Mouse (Mus musculus): Measurements from ENCODE around the gene Prpf6. TPM values are rescaled to one million over a fixed set of nuclear protein-coding genes. Genes with fewer than 3 reads are reported as not detected.

Prpf6 gene
- polyA plus RNA-seq, 1 experiment from 2014 or later, result 57.3 TPM

DNA sequence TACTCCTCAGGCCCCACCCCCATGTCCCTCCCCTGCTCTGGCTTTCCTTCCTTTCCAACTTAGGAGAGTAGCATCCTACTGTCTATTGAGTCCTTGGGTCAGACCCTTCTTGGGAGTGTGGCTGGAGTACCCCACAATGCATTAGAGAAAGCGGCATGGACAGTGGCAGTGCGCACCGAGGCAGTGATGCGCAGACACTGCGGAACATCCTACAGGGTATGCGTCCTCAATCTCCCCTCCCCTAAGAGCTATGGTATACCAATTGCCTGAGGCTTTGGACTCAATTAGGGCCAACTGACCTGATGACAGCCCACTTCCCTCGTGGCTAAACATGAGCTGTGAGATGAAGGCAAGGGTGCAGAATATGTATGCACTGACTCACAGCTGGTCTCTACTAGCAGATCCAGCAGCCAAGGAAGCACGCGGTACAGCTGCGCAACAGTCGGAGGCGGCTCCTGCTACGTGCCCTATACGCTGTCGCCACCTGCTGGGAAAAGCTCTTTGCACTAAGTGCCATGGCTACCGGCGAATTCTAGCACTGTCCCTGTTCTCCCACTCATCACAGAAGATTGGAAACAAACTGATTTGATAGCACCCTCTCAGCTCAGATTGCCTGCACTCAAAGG is 67.4 kb downstream of the Prpf6 start:
- no peaks in the 10 kb centered on the region for H3K4me1 ChIP-seq (ENCODE audit: control insufficient read depth, insufficient read depth, low read depth, low read length)
- H3K27me3 ChIP-seq (replicated peaks; ENCODE audit: control insufficient read depth, insufficient read depth, low read length), result no peaks in the 10 kb centered on the region
- peaks cover 18% of the 10 kb centered on the region for H3K36me3 ChIP-seq (ENCODE audit: control insufficient read depth, insufficient read depth, low read length)
- H3K9ac ChIP-seq (ENCODE audit: low read depth, low read length), result no peak overlapping the region
- peak; percentile 29; the same call in 1 of the 2 replicates for ATAC-seq
- no peak overlapping the region for H3K27ac ChIP-seq (ENCODE audit: low read depth, low read length)
- 42% methylated on average over 17 of the region's 17 CpGs for WGBS
- H3K4me3 ChIP-seq (ENCODE audit: low read length), result no peak overlapping the region
- H3K4me2 ChIP-seq (ENCODE audit: low read length), result no peak overlapping the region
- no peaks in the 10 kb centered on the region for H3K9me3 ChIP-seq (ENCODE audit: control insufficient read depth, low read length)

DNA sequence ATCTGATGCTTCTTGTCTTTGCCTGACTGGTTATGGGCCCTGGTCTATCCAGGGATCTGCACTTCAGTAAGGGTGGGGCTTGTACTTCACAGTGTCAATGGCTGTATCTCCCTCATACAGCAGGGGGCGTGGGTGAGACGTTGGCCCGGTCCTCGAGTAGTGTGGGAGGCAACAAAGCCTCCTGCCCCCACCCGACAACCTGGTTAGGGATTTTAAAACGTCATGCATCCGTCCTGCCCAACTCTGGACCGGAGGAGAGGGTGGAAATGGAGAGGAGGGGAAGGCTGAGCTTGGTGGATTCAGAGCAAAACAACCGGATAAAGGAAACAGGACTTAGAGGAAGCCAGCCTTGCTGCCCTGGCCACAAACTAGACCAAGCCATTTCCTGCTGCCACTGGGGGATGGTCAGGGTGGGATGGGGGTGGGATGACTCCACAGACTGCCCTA is 68.0 kb downstream of the Prpf6 start:
- Histone ChIP-seq H3K36me3 (ENCODE audit: control insufficient read depth, insufficient read depth, low read length) (peaks cover 17% of the 10 kb centered on the region), H3K4me2 (ENCODE audit: low read length) (no peak overlapping the region), H3K27ac (ENCODE audit: low read depth, low read length) (no peak overlapping the region), H3K9ac (ENCODE audit: low read depth, low read length) (no peak overlapping the region), H3K27me3 (replicated peaks; ENCODE audit: control insufficient read depth, insufficient read depth, low read length) (no peaks in the 10 kb centered on the region), H3K9me3 (ENCODE audit: control insufficient read depth, low read length) (no peaks in the 10 kb centered on the region), H3K4me1 (ENCODE audit: control insufficient read depth, insufficient read depth, low read depth, low read length) (no peaks in the 10 kb centered on the region), H3K4me3 (ENCODE audit: low read length) (no peak overlapping the region)
- WGBS, result 10% methylated on average over 9 of the region's 9 CpGs
- ATAC-seq, result peak; percentile 79

- Histone ChIP-seq H3K27ac (ENCODE audit: low read depth, low read length) (no peak overlapping the region), H3K9ac (ENCODE audit: low read depth, low read length) (no peak overlapping the region), H3K36me3 (ENCODE audit: control insufficient read depth, insufficient read depth, low read length) (no peaks in the 10 kb centered on the region), H3K4me1 (ENCODE audit: control insufficient read depth, insufficient read depth, low read depth, low read length) (no peaks in the 10 kb centered on the region), H3K4me2 (ENCODE audit: low read length) (no peak overlapping the region), H3K9me3 (ENCODE audit: control insufficient read depth, low read length) (no peaks in the 10 kb centered on the region), H3K4me3 (ENCODE audit: low read length) (no peak overlapping the region), H3K27me3 (replicated peaks; ENCODE audit: control insufficient read depth, insufficient read depth, low read length) (no peaks in the 10 kb centered on the region; the same call in 1 of the 2 replicates)
- WGBS, result 82% methylated on average over 3 of the region's 3 CpGs
- ATAC-seq, result 0 out of 2 replicates have a peak, but pooled peaks have one; percentile 15
Observed at GRCm38 (mm10) chr2:181662620-181663297, 71.1 kb downstream of the Prpf6 start.

DNA sequence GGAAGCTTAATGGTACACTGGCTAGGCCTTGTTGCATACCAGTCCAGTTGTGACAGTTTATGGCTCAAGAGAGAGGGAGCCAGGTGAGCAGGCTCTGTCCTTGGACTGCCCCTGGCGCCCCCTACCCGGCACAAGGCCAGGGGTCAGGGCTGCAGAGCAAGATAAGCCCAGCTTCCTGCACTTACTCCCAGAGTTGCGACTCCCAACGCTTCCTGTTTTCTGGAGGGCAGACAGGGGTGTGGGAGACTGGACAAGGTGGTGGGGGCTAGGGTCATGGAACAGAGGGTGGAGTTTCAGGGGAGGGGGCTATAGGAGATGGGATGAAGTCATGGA is 71.6 kb downstream of the Prpf6 start:
- 40% methylated on average over 4 of the region's 4 CpGs for WGBS
- no peak for ATAC-seq

GRCm38 (mm10) chr2:181670285-181670912 is 78.7 kb downstream of the Prpf6 start:
- H3K4me3 ChIP-seq (ENCODE audit: low read length), result peak overlapping the region; percentile 46
- H3K4me1 ChIP-seq (ENCODE audit: control insufficient read depth, insufficient read depth, low read depth, low read length), result peaks cover 13% of the 10 kb centered on the region
- peak overlapping the region; percentile 66 for H3K4me2 ChIP-seq (ENCODE audit: low read length)
- WGBS, result 2% methylated on average over 56 of the region's 56 CpGs
- no peaks in the 10 kb centered on the region for H3K9me3 ChIP-seq (ENCODE audit: control insufficient read depth, low read length)
- H3K36me3 ChIP-seq (ENCODE audit: control insufficient read depth, insufficient read depth, low read length), result no peaks in the 10 kb centered on the region
- peak; percentile 41; the same call in 1 of the 2 replicates for ATAC-seq
- H3K27ac ChIP-seq (ENCODE audit: low read depth, low read length), result no peak overlapping the region
- H3K9ac ChIP-seq (ENCODE audit: low read depth, low read length), result peak overlapping the region; percentile 57
- H3K27me3 ChIP-seq (replicated peaks; ENCODE audit: control insufficient read depth, insufficient read depth, low read length), result peaks cover 37% of the 10 kb centered on the region

More for the DNA sequence above, 71.6 kb downstream of the Prpf6 start:
- H3K4me1 ChIP-seq (ENCODE audit: control insufficient read depth, insufficient read depth, low read depth, low read length), result no peaks in the 10 kb centered on the region
- H3K27me3 ChIP-seq (replicated peaks; ENCODE audit: control insufficient read depth, insufficient read depth, low read length), result peaks cover 2% of the 10 kb centered on the region; the same call in 1 of the 2 replicates
- no peak overlapping the region for H3K9ac ChIP-seq (ENCODE audit: low read depth, low read length)
- H3K27ac ChIP-seq (ENCODE audit: low read depth, low read length), result no peak overlapping the region
- no peak overlapping the region for H3K4me3 ChIP-seq (ENCODE audit: low read length)
- H3K9me3 ChIP-seq (ENCODE audit: control insufficient read depth, low read length), result no peaks in the 10 kb centered on the region
- H3K36me3 ChIP-seq (ENCODE audit: control insufficient read depth, insufficient read depth, low read length), result no peaks in the 10 kb centered on the region
- no peak overlapping the region for H3K4me2 ChIP-seq (ENCODE audit: low read length)

DNA sequence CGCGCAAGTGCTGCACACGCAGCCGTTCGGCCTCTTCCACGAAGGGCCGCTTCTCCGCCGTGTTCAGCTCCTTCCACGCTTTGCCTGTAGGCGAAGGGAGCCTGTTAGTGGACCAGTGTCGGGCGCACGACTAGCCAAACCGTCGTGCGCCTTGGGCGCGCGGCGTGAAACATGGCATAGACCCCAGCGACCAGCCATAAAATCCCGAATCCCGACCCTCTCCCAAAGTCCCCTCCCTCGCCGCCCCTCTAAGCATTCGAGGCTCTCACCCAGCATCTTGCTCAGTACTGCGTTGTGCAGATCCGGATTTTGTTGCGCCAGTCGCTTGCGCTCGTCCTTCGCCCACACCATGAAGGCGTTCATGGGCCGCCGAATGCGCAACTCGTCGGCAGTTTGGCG is 79.2 kb downstream of the Prpf6 start:
- H3K27me3 ChIP-seq (replicated peaks; ENCODE audit: control insufficient read depth, insufficient read depth, low read length), result peaks cover 37% of the 10 kb centered on the region
- peak overlapping the region; percentile 4; the same call in 1 of the 2 replicates for H3K27ac ChIP-seq (ENCODE audit: low read depth, low read length)
- H3K9ac ChIP-seq (ENCODE audit: low read depth, low read length), result peak overlapping the region; percentile 57
- H3K9me3 ChIP-seq (ENCODE audit: control insufficient read depth, low read length), result no peaks in the 10 kb centered on the region
- 2% methylated on average over 41 of the region's 41 CpGs for WGBS
- no peak for ATAC-seq
- H3K36me3 ChIP-seq (ENCODE audit: control insufficient read depth, insufficient read depth, low read length), result no peaks in the 10 kb centered on the region
- peaks cover 15% of the 10 kb centered on the region for H3K4me1 ChIP-seq (ENCODE audit: control insufficient read depth, insufficient read depth, low read depth, low read length)
- H3K4me2 ChIP-seq (ENCODE audit: low read length), result peak overlapping the region; percentile 66
- peak overlapping the region; percentile 46 for H3K4me3 ChIP-seq (ENCODE audit: low read length)

DNA sequence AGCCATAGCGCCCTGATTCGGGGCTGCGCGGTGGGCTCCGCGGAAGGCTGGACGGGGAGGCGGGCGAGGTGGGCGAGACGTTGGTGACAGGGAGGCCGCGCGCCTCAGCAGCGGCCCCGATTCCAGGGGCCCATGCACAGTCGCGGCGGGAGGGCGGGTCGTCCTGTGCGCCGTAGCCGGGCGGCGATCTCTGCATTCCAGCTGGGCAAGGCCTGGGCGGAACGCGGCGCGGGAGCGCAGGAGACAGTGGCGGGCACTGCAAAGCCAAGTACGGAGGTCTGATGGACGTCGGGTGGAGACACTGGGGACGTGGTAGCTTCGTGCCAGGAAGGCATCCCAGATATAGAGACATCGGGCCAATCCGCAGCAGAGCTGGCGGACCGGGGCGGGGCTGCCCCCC is 79.7 kb downstream of the Prpf6 start, which contains the start of gene Sox18:
Gene Sox18, minus strand, starts transcription at position 315 of the 400 bp plus-strand sequence.
- ATAC-seq, result 0 out of 2 replicates have a peak, but pooled peaks have one; percentile 38
- Histone ChIP-seq H3K4me2 (ENCODE audit: low read length) (peak within 1 kb of the TSS; percentile 66), H3K27me3 (replicated peaks; ENCODE audit: control insufficient read depth, insufficient read depth, low read length) (peaks cover 37% of the 10 kb centered on the region), H3K27ac (ENCODE audit: low read depth, low read length) (peak within 1 kb of the TSS; percentile 4; the same call in 1 of the 2 replicates), H3K4me3 (ENCODE audit: low read length) (peak within 1 kb of the TSS; percentile 46), H3K4me1 (ENCODE audit: control insufficient read depth, insufficient read depth, low read depth, low read length) (peaks cover 15% of the 10 kb centered on the region), H3K9me3 (ENCODE audit: control insufficient read depth, low read length) (no peaks in the 10 kb centered on the region), H3K9ac (ENCODE audit: low read depth, low read length) (peak within 1 kb of the TSS; percentile 57), H3K36me3 (ENCODE audit: control insufficient read depth, insufficient read depth, low read length) (no peaks in the 10 kb centered on the region)
- under 1% methylated on average over 40 of the region's 43 CpGs for WGBS

DNA sequence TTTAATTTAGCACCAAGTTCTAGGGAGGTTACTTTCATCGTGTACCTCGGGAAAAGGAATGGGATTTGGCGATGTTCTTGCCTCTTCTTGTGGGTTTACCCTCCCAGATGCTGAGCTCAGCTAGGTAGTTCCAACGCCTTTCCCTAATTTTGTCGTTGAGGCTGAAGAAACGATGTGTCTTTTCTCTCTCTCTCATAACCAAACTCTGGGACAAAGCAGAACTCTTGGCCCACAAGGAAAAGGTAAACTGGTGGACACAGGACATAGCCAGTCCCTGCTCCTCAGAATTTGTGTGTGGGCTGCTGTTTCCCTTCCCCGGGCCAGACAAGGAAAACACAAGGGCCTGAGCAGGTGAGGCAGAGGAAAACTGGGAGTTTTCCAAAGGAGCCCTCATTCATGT is 80.3 kb downstream of the Prpf6 start:
- no peak for ATAC-seq
- Histone ChIP-seq H3K4me2 (ENCODE audit: low read length) (no peak overlapping the region), H3K4me1 (ENCODE audit: control insufficient read depth, insufficient read depth, low read depth, low read length) (peaks cover 15% of the 10 kb centered on the region), H3K4me3 (ENCODE audit: low read length) (no peak overlapping the region), H3K9ac (ENCODE audit: low read depth, low read length) (no peak overlapping the region), H3K27me3 (replicated peaks; ENCODE audit: control insufficient read depth, insufficient read depth, low read length) (peaks cover 37% of the 10 kb centered on the region), H3K36me3 (ENCODE audit: control insufficient read depth, insufficient read depth, low read length) (no peaks in the 10 kb centered on the region), H3K9me3 (ENCODE audit: control insufficient read depth, low read length) (no peaks in the 10 kb centered on the region), H3K27ac (ENCODE audit: low read depth, low read length) (no peak overlapping the region)
- 31% methylated on average over 7 of the region's 7 CpGs for WGBS

DNA sequence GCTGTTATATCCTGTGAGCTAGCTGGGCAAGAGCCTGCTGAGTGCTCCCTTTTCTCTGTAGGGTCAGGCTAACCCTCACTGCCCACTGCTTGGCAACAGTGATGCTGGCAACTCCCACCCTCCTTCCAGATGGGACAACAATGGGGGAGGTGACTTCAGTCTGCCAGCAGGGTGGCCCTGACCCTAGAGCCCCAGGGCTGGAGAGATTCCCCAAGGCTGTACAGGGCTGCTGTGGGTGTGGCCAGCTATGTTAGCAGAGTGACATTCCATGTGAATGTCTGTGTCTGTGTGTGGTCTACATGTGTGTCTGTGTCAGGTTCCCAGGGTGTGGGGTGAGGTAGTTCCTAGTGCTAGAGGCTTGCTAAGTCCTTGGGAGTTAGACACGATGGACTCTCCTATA is 81.8 kb downstream of the Prpf6 start:
- Histone ChIP-seq H3K4me1 (ENCODE audit: control insufficient read depth, insufficient read depth, low read depth, low read length) (peaks cover 15% of the 10 kb centered on the region), H3K4me2 (ENCODE audit: low read length) (no peak overlapping the region), H3K9me3 (ENCODE audit: control insufficient read depth, low read length) (no peaks in the 10 kb centered on the region), H3K27ac (ENCODE audit: low read depth, low read length) (no peak overlapping the region), H3K4me3 (ENCODE audit: low read length) (no peak overlapping the region), H3K9ac (ENCODE audit: low read depth, low read length) (no peak overlapping the region), H3K36me3 (ENCODE audit: control insufficient read depth, insufficient read depth, low read length) (no peaks in the 10 kb centered on the region), H3K27me3 (replicated peaks; ENCODE audit: control insufficient read depth, insufficient read depth, low read length) (peaks cover 34% of the 10 kb centered on the region)
- no peak for ATAC-seq
- WGBS, result 53% methylated on average over 1 of the region's 1 CpGs

All from hindbrain, embryonic 16.5 days (tissue).